Mouse (Mus musculus) adrenal gland, adult 2 months (tissue): Measurements from ENCODE around the gene Angptl3. TPM values are rescaled to one million over a fixed set of nuclear protein-coding genes. Genes with fewer than 3 reads are reported as not detected.

Experiments used
- polyA plus RNA-seq: library from polyadenylated mRNA; depleted of rRNA; stranded (reverse); fragments of >200 nt; gene quantifications from 2 replicates; pipeline ENCODE4 v1.2.3, GENCODE M21; 2012; rRNA removed
- total RNA-seq, 2 experiments: library from RNA; stranded (reverse); gene quantifications; 2 replicates each; pipeline ENCODE4 v1.2.3; 2021

Gene Angptl3
- total and polyA plus RNA-seq, 3 experiments: 0.18 to 3.4 (median 0.90) TPM

Other genes with a start within 250 kb of the Angptl3 start
- 1 to 10 TPM; 2.8 to 3.9 TPM for gene Kank4, start 213.4 kb upstream of the Angptl3 start, total RNA-seq
- gene Kank4, start 213.4 kb upstream of the Angptl3 start, polyA plus RNA-seq: 1.5 and 2.2 TPM in 2 replicates
- not detected for gene I0C0044D17Rik, start 207.1 kb upstream of the Angptl3 start, total RNA-seq
- gene I0C0044D17Rik, start 207.1 kb upstream of the Angptl3 start, polyA plus RNA-seq: not detected in 2 replicates
- 10 to 100 TPM; 29.0 to 29.1 TPM for gene Usp1, start 107.1 kb upstream of the Angptl3 start, total RNA-seq
- 220 and 234 TPM in 2 replicates for gene Usp1, start 107.1 kb upstream of the Angptl3 start, polyA plus RNA-seq
- gene Dock7, start 90.0 kb downstream of the Angptl3 start, total RNA-seq: 10 to 100 TPM; 39.3 to 48.2 TPM
- 12.3 and 14.5 TPM in 2 replicates for gene Dock7, start 90.0 kb downstream of the Angptl3 start, polyA plus RNA-seq
- gene Atg4c, start 163.0 kb downstream of the Angptl3 start, total RNA-seq: 10 to 100 TPM; 11.8 to 15.7 TPM
- 2.2 TPM in 2 replicates for gene Atg4c, start 163.0 kb downstream of the Angptl3 start, polyA plus RNA-seq